Mouse (Mus musculus): ENCODE measurements around the gene Galnt17. TPM values are rescaled to one million over a fixed set of nuclear protein-coding genes. Genes with fewer than 3 reads are reported as not detected.

The Galnt17 gene
- total RNA-seq, 2 experiments from 2014 or later = 34.2 to 37.6 TPM

GRCm38 (mm10) chr5:131250701-131251636 lies 57.3 kb downstream of the Galnt17 start:
- no peak for DNase-seq (ENCODE audit: low spot score in 2 of 2)
- intact Hi-C loops (cut with DNase I) = no loop called here

GRCm38 (mm10) chr5:131248416-131248815 lies 59.9 kb downstream of the Galnt17 start:
- intact Hi-C loops (cut with DNase I) = no loop called here

GRCm38 (mm10) chr5:131246591-131246990 lies 61.7 kb downstream of the Galnt17 start:
- intact Hi-C loops (cut with DNase I) = no loop called here
- no peak for DNase-seq (ENCODE audit: low spot score in 2 of 2)

More at GRCm38 (mm10) chr5:131248416-131248815, 59.9 kb downstream of the Galnt17 start:
- no peak for DNase-seq (ENCODE audit: low spot score in 2 of 2)

GRCm38 (mm10) chr5:131241689-131242088 lies 66.6 kb downstream of the Galnt17 start:
- intact Hi-C loops (cut with DNase I) = no loop called here

GRCm38 (mm10) chr5:131239813-131240212 lies 68.5 kb downstream of the Galnt17 start:
- no peak for DNase-seq (ENCODE audit: low spot score in 2 of 2)
- intact Hi-C loops (cut with DNase I) = no loop called here

More at GRCm38 (mm10) chr5:131241689-131242088, 66.6 kb downstream of the Galnt17 start:
- DNase-seq (ENCODE audit: low spot score in 2 of 2) = peak in 1 of 2 experiments; percentile 21

- no peak for DNase-seq (ENCODE audit: low spot score in 2 of 2)
- intact Hi-C loops (cut with DNase I) = no loop called here
Observed at GRCm38 (mm10) chr5:131236906-131237305, 71.4 kb downstream of the Galnt17 start.

- intact Hi-C loops (cut with DNase I) = no loop called here
- no peak for DNase-seq (ENCODE audit: low spot score in 2 of 2)
Observed at GRCm38 (mm10) chr5:131233828-131234227, 74.5 kb downstream of the Galnt17 start.

- intact Hi-C loops (cut with DNase I) = no loop called here
- no peak for DNase-seq (ENCODE audit: low spot score in 2 of 2)
Observed at GRCm38 (mm10) chr5:131231060-131231459, 77.2 kb downstream of the Galnt17 start.

GRCm38 (mm10) chr5:131229744-131230143 lies 78.6 kb downstream of the Galnt17 start:
- intact Hi-C loops (cut with DNase I) = no loop called here
- DNase-seq (ENCODE audit: low spot score in 2 of 2) = no peak

GRCm38 (mm10) chr5:131223416-131223815 lies 84.9 kb downstream of the Galnt17 start:
- intact Hi-C loops (cut with DNase I) = no loop called here
- DNase-seq (ENCODE audit: low spot score in 2 of 2) = no peak

- DNase-seq (ENCODE audit: low spot score in 2 of 2) = peak; percentile 9 to 20
- intact Hi-C loops (cut with DNase I) = no loop called here
Observed at GRCm38 (mm10) chr5:131222498-131223244, 85.6 kb downstream of the Galnt17 start.

- DNase-seq (ENCODE audit: low spot score in 2 of 2) = no peak
- intact Hi-C loops (cut with DNase I) = no loop called here
Observed at GRCm38 (mm10) chr5:131218221-131218620, 90.1 kb downstream of the Galnt17 start.

- intact Hi-C loops (cut with DNase I) = no loop called here
- no peak for DNase-seq (ENCODE audit: low spot score in 2 of 2)
Observed at GRCm38 (mm10) chr5:131211618-131212017, 96.7 kb downstream of the Galnt17 start.

- DNase-seq (ENCODE audit: low spot score in 2 of 2) = no peak
- intact Hi-C loops (cut with DNase I) = no loop called here
Observed at GRCm38 (mm10) chr5:131201146-131201545, 107.2 kb downstream of the Galnt17 start.

- DNase-seq (ENCODE audit: low spot score in 2 of 2) = no peak
- intact Hi-C loops (cut with DNase I) = no loop called here
Observed at GRCm38 (mm10) chr5:131192311-131192710, 116.0 kb downstream of the Galnt17 start.

GRCm38 (mm10) chr5:131184566-131184965 lies 123.7 kb downstream of the Galnt17 start:
- intact Hi-C loops (cut with DNase I) = loop anchor here (10.0 kb wide), 1 partner anchor 80 kb away; no protein-coding TSS in a partner anchor
- no peak for DNase-seq (ENCODE audit: low spot score in 2 of 2)

GRCm38 (mm10) chr5:131181231-131181630 lies 127.1 kb downstream of the Galnt17 start:
- intact Hi-C loops (cut with DNase I) = loop anchor here (10.0 kb wide), 1 partner anchor 84 kb away; no protein-coding TSS in a partner anchor
- DNase-seq (ENCODE audit: low spot score in 2 of 2) = peak; percentile 46 to 68

- no peak for DNase-seq (ENCODE audit: low spot score in 2 of 2)
- intact Hi-C loops (cut with DNase I) = loop anchor here (10.0 kb wide), 1 partner anchor 84 kb away; no protein-coding TSS in a partner anchor
Observed at GRCm38 (mm10) chr5:131180756-131181155, 127.5 kb downstream of the Galnt17 start.

GRCm38 (mm10) chr5:131177851-131178250 lies 130.4 kb downstream of the Galnt17 start:
- DNase-seq (ENCODE audit: low spot score in 2 of 2) = no peak
- intact Hi-C loops (cut with DNase I) = no loop called here

GRCm38 (mm10) chr5:131177168-131177567 lies 131.1 kb downstream of the Galnt17 start:
- intact Hi-C loops (cut with DNase I) = no loop called here
- DNase-seq (ENCODE audit: low spot score in 2 of 2) = no peak

Measured in left cerebral cortex, postnatal 14 days (tissue).